Mouse (Mus musculus) frontal cortex, adult (tissue): Measurements from ENCODE around the gene Mbtd1.
"Not testable (repeated sequence)": the region's sequence is repeated elsewhere in the genome, so short reads cannot be mapped to it uniquely, and the experiment has no call there.

ENCODE experiments used
- ATAC-seq: cut with Nextera tagmentation; 2 replicates; pipeline ENCODE4 v1.9.2; 2017; ENCODE audit warnings: mild to moderate bottlenecking, moderate library complexity, mixed read lengths; ENCODE audit not compliant: low TSS enrichment

The Mbtd1 gene

DNA sequence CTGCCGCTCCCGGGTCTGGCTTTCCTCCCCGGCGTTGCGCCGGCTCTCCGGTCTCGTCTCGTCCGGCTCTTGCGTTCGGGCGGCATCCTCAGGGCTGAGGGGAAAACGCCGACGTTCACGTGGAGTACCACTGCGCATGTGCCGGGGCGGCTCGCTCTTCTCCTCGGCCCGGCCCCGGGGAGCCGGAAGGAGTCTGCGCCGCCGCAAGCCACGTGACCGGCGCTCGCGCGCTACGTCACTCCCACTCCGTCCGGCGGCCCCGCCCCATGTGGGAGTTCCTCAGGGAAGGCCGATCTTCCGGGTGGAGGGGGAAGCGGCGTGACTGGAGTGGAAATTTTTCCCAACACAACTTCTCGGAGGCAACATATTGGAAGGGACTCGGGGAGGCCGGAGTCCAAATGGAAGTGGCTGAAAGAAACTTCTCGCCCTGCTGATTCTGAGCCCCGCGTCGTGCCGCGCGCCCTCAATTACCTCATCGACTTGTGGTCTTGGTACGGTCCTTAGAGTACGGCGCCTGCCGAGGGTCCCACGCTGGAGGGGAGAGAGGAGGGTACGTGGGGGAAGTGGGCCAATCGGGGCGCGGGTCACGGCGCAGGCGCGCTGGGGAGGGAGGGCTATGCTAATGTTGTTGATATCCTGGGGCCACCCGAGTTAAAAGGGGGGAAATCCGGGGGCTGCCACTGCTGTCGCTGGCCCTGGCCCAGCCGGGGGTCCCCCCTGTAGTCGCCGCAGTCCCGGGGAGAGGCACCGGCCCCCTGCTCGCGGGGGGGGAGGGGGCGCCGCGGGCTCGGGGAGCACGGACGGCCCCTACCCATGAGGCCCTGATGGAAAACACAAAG lies at the start of gene Mbtd1, which contains the start of gene Utp18:
Gene Mbtd1 (plus strand): TSS at position 281 of the 839 bp plus-strand sequence.
Gene Utp18 (minus strand): TSS at position 195 of the 839 bp plus-strand sequence.
- peak; percentile 86 for ATAC-seq

DNA sequence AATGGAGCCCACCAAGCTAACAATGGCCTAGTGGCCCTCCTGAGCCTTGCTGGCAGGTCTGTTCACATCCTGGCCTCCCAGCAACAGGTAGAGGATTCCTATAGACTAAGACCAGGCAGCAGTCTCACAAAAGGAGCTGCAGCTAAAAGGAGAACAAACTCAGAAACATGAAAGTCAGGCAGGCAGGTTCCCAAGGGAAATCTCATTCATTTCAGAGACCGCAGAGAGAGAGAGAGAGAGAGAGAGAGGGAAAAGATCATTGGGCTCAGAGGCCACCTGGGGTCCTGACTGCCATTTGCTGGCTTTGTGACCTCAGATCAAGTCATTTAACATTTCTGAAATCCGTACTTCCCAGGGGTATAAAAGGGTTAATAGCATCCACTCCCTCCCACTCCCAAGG lies 38.3 kb upstream of the Mbtd1 start:
- ATAC-seq, result no peak

DNA sequence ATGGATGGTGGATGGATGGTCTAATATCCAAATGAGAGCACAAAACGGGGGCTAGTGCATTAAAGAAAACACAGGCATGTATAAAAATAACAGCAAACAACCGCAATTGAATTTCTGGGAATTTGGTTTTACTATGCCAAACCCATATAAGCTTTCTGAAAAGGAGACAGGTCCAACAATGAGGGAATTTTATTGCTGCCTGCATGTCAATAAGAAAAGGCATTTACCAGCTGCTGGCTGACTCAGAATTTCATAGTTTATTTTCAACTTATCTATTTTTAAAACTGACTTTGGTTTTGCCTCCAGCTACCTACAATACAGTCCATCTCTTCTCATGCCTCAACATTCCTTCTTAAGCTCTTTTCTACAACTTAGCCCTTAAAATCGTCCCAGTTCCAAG lies 33.1 kb upstream of the Mbtd1 start:
- ATAC-seq, result peak; percentile 48; the same call in 1 of the 2 replicates

DNA sequence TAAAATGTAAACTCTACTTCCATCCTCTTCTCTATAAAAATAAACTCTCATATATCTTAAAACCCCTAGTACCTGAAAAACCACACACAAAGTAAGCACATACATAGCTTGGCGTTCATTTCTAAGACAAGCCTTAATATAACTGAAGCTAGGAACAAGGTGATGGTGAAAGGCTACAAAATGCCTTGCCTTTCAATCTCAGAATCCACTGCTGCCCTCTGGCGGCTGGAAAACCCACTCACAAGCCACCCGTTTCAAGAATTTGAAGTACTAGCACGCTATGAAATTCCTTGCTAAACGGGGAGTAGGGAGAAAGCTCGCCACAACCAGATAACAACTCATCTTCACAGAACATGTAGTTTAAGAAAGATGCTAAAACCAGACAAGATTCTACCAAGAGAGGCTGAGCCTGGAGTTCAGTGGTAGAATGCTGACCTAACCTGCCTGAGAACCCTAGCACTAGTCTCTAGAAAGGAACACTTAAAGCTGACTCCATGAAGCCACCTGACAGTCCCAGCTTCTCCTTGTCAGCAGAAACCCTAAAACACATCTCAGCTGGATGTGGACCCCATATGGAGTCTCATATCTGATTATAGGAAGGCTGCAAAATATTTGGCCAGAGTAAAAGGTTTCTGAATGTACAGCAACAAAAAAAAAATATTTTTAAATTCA lies 29.2 kb upstream of the Mbtd1 start:
- peak; percentile 92 for ATAC-seq

DNA sequence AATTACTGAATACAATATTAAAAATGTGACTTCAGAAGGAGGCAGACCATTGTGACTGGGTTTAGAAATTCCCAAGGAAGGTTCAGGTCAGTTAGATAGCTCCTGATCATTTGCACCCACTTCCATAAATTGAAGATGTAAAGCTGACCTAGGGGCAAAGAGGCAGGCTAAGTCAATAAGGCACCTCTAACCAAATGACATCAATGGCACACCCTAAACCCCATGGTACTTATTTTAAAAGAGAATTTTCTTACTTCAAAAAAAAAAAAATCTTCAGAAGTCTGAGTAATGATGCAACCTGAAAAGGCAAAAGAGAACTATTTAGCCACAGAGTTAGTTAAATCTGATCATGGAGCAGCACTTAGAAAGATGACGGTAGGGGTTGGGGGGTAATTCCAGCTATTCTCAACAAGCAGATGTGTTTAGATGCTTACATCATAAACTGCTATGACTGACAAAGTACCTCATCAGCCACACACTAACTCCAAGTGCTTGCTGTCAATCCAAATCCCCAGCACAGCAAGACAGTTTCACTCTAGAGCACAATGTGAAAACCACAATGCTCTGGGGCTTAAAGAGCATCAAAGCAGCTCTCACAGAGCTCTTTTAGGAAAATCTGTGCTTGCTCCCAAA lies 25.0 kb upstream of the Mbtd1 start:
- ATAC-seq, result no peak

DNA sequence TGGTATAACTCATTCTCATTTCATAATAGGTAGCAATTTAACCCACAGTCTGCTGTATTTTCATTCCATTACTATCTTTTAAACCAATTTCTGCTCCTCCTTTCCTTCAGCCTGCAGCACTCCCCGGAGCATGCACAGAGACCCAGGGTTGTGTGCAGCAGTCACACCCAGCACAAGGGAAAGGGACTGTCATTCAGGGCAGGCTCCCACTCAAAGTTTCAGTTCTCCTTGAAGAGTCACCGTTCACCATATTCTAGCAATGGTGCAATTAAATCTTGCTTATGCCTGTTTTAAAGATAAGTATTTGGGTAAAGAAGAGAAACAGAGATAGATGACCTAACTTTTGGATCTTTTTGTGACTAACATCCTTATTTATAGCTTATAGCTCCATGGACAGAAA lies 24.5 kb upstream of the Mbtd1 start:
- ATAC-seq, result peak; percentile 16; the same call in 1 of the 2 replicates

DNA sequence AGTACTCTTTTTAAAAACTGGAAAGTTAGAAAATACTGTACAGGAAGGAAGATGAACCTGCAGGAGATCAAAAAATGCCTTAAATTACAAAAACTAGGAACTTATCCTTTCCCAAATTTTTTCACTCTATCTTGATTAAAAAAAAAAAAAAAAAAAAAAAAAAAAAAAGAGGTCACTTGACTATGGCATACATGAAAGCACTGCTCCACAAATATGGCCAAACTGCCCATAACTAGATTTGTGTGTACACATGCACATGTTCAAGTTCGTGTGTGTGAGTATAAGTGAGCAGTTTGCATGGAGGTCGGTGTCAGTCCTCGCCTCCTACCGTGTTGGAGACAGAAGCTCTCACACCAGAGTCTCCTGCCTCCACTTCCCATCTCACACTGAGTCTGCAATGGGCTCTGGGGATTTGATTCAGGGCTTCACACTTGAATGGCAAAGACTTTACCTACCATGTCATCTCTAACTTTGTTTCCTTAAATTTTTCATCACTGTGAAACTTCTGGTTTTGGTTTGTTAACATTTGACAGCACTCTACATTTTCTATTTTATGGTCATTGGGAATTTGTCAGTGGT lies 23.5 kb upstream of the Mbtd1 start:
- ATAC-seq, result no peak

DNA sequence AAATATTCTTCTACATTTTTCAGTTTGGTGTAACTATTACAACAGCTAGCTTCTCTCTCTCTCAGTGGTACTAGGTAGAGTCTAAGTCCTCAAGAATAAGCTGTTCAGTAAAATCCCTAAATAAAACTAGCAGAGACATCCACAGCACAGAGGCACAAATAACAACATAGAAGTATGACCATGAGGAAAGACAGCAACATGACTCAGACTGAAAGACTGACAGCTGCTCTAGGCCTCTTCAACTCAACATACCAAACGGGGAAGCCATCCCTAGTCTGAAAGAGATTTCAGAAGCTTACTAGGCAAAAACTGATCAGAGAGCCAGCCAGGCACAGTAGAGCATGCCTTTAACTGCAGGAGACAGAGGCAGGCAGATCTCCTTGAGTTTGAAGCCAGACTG lies 23.0 kb upstream of the Mbtd1 start:
- no peak for ATAC-seq

DNA sequence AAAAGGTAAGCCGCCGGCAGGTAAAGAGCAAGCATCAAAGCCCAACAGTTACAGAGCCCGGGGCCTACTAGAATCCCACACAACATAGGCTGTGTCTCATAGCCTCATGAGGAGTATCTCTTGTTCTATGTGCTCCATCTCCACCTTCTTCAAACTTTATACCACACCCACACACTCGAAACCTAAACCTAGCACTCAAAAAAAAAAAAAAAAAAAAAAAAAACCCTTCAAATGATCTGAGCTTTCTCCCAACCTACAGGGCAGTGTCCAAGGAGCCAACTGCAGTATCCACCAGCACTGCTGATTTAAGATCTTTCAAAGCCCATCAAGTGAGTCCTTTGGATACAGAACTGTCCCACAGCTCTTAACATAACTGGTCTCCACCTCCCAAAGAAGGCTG lies 1.6 kb upstream of the Mbtd1 start:
- ATAC-seq, result no peak

DNA sequence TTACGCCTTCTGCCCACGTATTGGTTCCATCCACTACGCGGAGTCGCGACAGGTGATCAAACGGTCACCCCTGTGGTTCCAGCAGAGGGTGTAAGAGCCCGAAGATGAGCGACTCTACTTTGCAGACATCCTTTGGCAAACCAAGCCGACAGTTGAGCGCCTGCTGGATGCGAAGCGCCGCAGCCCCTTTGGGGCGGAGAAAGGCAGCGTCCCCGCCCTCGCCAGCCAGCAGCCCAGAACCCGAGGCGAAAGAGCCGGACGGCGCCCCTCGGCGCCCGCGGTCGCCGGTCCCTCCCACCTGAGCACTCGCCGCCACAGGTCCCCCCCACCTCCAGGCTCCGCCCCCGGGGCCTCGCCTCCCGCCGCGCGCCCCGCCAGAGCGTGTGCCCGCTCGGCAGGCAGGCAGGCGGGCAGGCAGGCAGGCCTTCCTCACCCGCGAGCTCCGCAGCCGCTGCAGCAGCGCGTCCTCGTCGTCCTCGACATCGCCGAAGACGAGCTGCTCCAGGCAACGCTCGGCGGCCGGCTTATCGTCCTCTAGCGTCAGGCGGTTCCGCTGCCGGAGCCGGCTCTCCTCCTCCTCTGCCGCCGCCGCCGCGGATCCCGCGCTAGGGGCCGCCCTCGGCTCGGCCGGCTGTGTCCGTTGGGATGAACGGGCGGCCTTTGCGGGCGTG lies 616 bp upstream of the Mbtd1 start:
- peak; percentile 60 for ATAC-seq

DNA sequence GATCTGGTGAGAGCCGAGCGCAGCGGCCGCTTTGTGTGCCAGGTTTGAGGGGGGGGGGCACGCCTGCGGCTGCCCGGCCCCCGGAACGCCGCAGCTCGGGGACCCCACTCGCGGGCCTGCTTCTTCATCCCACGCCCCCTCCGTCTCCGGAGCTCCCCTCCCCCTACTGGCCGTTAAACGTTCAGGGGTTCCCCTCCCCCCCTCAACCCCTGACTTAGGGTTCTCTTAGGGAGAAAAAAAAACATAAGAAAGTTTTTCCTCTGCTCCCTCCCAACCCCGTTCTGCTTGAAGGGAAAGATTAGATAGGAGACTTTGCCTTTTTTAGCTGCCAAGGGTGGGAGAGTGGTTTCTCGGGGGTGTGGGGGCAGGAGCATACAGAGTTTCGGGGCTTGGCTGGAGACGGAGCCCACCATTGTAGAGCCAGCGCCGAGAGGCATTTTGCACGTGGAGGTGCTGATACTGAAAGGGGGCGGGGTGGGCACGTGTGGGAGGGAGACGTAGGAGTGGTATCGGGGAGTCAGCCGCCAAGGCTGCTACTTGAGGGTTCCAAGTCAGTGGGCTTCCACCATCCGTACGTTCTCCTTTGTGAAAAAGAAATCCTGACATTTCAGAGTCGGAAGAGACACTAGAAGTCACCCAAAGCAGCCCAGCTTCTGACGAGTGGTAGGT lies 893 bp downstream of the Mbtd1 start:
- no peak for ATAC-seq

DNA sequence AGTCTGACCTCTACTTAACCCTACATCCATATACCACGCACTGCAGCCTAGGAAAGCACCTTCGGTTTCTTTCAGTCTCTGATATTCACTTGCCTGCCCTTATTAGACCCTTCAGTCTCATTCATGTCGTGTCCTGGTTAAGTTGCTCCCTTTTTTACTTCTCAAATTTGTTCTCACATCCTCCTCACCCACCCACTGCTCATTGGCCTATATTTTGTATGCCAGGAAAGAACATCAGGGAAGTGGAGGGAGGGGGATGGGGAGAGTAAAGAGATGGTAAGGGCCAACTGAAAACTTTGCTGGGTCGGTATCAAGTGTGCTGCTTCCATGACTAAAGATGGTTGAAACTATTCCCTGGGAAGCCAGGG lies 1.4 kb downstream of the Mbtd1 start:
- ATAC-seq, result no peak

DNA sequence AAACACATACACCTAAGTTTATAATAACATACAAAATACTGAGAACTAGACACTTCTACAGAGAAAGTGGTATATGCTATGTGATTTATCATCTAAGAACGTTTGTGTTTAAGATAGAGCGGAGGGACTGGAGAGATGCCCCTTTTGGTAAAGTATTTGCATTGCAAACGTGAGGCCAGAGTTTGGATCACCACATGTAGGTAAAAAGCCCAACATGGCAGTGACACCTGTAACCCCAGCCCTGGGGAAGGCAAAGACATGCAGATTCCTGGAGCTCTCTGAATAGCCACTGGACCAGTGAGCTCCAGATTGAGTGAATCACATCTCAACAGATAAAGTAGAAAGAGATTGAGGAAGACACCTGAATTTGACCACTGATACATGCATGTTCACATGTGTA lies 12.1 kb downstream of the Mbtd1 start:
- ATAC-seq, result no peak

DNA sequence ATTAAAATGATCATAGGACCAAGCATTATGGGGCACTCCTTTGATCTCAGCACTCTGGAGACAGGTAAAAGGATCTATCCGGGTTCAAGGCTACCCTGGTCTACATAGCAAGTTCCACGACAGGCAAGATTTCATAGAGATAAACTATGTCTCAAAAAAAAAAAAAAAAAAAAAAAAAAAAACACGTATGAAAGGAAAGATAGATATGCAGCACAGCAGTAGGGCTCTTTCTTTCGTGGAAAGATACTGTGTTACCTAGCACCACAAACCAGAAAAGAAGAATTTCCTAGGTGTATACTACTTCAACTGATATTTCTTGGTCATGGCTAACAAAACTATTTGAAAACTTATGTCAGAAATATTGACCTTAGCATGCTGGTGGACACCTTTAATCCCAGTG lies 21.2 kb downstream of the Mbtd1 start:
- no peak for ATAC-seq

DNA sequence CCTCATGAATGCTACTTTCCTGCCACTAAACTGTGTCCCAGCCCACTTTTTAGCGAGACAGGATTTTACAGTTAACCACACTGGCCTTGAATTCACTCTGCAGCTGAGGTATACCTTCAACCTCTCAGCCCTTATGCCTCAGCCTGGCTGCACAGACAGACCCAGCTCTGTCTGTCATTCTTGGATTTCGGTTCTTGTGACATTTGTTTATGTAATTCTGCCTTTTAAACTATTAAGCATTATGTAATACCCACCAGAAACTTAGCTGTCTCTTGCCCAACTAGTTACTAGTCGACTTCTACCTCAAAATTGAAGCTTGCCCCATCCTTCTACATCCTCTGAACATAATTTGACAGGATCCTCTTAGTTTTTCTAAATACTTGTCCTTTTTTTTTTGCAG lies 22.2 kb downstream of the Mbtd1 start:
- ATAC-seq, result no peak

DNA sequence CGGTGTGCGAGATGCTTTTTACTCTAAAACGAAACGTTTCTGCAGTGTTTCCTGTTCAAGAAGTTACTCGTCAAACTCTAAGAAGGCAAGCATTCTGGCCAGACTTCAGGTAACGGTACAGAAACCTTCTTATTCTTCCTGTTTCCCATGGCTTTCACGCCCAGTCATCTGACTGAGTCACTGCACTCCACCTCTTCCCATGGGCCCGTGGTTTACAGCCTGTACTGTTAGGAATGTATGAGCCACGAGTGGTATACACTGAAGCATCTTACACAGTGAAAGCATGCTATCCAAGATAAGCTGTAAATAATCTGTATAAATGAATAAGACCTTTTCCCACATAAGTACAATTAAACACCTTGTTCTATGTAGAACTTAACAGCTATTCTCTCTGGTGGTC lies 23.2 kb downstream of the Mbtd1 start:
- no peak for ATAC-seq

DNA sequence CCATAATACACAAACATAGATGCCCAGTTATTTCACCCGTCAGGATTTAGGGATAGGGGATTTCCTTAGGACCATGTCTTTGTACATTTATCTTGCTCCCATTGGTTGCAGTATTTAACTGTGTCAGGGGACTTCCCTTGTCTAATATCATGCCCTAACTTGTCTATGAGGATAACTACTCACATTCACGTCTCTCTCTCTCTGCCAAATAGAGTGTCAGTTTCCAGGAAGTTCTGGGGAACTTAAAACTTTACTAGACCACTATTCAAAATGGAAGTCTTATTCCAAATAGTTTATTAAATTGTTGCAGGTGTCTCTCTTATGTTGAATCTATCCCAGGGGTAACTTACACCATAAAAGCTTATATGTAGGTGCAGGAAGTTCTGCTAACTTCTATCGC lies 26.0 kb downstream of the Mbtd1 start:
- ATAC-seq, result no peak

DNA sequence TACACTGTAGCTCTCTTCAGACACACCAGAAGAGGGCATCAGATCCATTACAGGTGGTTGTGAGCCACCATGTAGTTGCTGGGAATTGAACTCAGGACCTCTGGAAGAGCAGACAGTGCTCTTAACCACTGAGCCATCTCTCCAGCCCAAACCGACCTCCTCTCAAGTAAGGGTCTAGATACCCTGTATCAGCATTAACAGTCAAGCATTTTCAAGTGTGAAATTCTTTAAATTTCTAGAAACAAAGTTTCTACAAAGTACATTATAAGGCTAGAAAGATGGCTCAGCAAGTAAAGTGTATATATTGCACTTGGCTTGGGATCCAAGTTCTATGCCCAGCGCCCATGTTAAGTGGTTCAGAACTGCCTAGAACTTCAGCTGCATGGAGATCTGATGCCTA lies 29.4 kb downstream of the Mbtd1 start:
- not testable (repeated sequence) for ATAC-seq

DNA sequence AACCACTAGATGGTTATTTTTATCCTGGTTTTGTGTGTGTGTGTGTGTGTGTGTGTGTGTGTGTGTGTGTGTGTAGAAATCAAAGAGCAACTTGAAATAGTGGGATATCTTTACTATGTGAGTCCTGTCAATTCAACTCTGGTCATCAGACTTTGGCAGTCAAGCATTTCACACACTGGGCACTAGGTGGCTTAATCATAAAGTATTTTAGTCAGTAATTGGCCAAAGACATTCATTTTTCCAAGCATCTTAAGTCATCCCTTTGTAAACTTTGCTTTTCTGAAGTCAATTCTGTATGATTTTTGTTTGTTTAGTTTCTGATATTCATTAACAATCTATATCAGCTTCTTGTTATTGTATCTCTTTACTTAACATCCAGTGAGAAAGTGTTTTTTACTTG lies 43.5 kb downstream of the Mbtd1 start:
- ATAC-seq, result no peak

DNA sequence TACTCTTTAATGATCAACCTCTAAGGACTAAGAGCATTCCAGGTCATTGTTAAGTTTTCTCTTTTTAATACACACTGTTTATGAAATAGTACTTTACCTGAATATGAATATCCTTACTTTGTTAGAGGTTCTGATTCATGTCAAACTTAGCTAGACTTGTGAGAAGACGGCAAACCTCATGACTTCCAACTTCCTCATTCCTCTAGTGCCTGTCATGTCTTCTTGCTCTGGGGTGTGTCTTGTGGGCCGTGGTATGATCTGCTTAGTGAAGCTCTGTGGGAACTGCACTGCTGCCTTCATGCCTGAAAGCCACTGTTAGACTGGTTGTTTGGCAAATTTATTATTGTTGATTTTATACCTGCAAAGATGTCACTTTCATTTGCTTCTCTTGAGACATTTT lies 55.3 kb downstream of the Mbtd1 start:
- no peak for ATAC-seq

DNA sequence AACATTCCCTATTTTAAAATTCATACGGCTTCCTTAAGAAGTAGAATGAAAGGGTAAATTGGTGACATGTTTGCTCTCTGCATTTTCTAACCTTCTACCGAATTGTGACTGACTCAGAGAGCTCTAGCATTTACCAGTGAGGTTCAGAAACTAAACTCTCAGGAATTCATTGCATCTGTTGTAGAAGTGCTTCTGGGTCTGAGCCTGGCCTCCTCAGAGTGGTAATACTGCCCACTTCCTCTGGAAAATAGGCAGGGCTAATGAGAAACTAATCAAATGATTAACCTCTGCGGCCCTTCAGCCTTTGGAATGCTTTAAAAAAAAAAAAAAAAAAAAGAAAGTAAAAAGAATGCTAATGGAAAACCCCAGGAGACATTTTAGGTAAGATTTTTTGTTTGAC lies 59.3 kb downstream of the Mbtd1 start:
- ATAC-seq, result no peak
